Mouse (Mus musculus) small intestine, adult 2 months (tissue): ENCODE measurements at regions not wholly inside any gene's neighbourhood (a gene's known extent, or its start where the extent isn't known, plus 50 kb on each side); places are given as distances from the start of the nearest gene placed in this dataset.

Experiments
- CTCF ChIP-seq: fragments of 200-500 bp; IDR thresholded peaks from 2 replicates; pipeline ENCODE4 v1.5.1; 2012; ENCODE audit warnings: low read depth, mild to moderate bottlenecking, control low read depth, inconsistent platforms, low read length, moderate library complexity, mixed read lengths; ENCODE audit not compliant: insufficient replicate concordance, insufficient read length; ENCODE audit errors: extremely low read depth
- POLR2A ChIP-seq: fragments of 200-500 bp; IDR thresholded peaks from 2 replicates; pipeline ENCODE4 v1.6.1; 2012; ENCODE audit warnings: low read depth, mild to moderate bottlenecking, control low read depth, inconsistent platforms, low read length, moderate library complexity

DNA sequence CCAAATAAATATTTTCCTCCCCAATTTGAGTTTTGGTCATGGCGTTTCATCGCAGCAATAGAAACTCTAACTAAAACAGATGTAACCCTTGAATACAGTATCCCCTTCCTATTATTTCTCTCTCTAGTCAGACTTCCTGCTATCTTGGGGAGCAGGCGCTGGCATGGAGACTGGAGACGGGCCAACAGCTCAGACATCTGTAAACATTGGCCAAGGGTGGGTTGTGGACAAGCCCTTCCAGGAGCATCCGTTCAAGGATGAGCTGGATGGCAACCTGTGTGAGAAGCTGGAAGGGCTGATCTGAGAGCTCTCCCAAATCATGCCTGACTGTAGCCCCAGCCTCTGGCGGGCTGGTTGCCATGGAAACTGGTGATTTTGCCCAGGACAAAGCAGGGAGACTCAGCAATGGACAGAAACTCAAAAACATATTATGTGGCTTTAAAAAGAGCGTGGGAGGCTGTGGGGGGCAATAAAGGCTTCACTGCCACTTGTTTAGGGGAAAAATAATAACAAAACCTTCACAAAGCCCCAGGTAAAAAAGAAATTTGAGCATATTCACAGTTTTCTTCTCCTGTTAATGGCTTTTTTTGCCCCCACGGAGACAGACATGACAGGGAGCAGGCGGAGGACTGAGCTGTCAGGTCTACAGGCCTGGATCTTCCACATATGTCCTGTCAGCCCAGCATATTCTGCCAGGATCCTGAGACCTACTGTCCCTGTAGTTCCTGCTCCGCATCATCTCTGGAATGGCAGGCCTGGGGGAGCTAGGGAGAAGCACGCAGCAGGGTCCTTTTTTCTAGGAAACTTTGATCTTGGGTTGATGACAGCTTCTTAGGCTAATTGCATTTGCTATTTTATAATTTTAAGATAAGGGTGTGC, 113.0 kb downstream of the Chst1 start:
- TF ChIP-seq CTCF (no peak), POLR2A (no peak)
